Mouse (Mus musculus) lung, postnatal 0 days (tissue): ENCODE measurements around the gene Fgf15. TPM values are rescaled to one million over a fixed set of nuclear protein-coding genes. Genes with fewer than 3 reads are reported as not detected.

Source experiments
- ATAC-seq: fragments of 200-750 bp; cut with Nextera tagmentation; 2 replicates; pipeline ENCODE4 v1.8.0; 2017; ENCODE audit warnings: moderate library complexity
- DNase-seq: peaks from one replicate; pipeline ENCODE4 v3.0.0-alpha.2; 2016; ENCODE audit warnings: low spot score
- H3K27ac ChIP-seq: fragments of 300-500 bp; sonication (generic); 2 replicates; pipeline ENCODE4 v1.5.1; 2014; ENCODE audit warnings: antibody characterized with exemption, mild to moderate bottlenecking, low read length, mixed read lengths
- H3K27me3 ChIP-seq: fragments of 300-500 bp; sonication (generic); replicated peaks from 2 replicates; pipeline ENCODE4 v1.6.1; 2014; ENCODE audit warnings: low read length, mixed read lengths; ENCODE audit not compliant: insufficient read depth
- H3K36me3 ChIP-seq: fragments of 300-500 bp; sonication (generic); 2 replicates; pipeline ENCODE4 v1.6.1; 2014; ENCODE audit warnings: low read length, mixed read lengths; ENCODE audit not compliant: insufficient read depth
- H3K4me1 ChIP-seq: fragments of 300-500 bp; sonication (generic); 2 replicates; pipeline ENCODE4 v1.6.1; 2014; ENCODE audit warnings: antibody characterized with exemption, low read depth, low read length, mixed read lengths; ENCODE audit not compliant: insufficient read depth
- H3K4me2 ChIP-seq: fragments of 300-500 bp; sonication (generic); replicated peaks from 2 replicates; pipeline ENCODE4 v1.6.1; 2014; ENCODE audit warnings: low read depth, mild to moderate bottlenecking, low read length, moderate library complexity, mixed read lengths
- H3K4me3 ChIP-seq: fragments of 300-500 bp; sonication (generic); 2 replicates; pipeline ENCODE4 v1.5.1; 2014; ENCODE audit warnings: low read depth, low read length
- H3K9ac ChIP-seq: fragments of 300-500 bp; sonication (generic); replicated peaks from 2 replicates; pipeline ENCODE4 v1.6.1; 2014; ENCODE audit warnings: low read depth, mild to moderate bottlenecking
- H3K9me3 ChIP-seq: fragments of 300-500 bp; sonication (generic); 2 replicates; pipeline ENCODE4 v1.6.1; 2016; ENCODE audit warnings: low read length, mixed read lengths
- CTCF ChIP-seq: IDR thresholded peaks from 2 replicates; pipeline ENCODE4 v1.5.1; 2016; ENCODE audit warnings: antibody characterized with exemption, mild to moderate bottlenecking
- EP300 ChIP-seq: IDR thresholded peaks from 2 replicates; pipeline ENCODE4 v1.6.1; 2016; ENCODE audit warnings: antibody characterized with exemption, mild to moderate bottlenecking, control low read depth
- WGBS: fragments of 180-500 bp; shearing (Covaris S2); extraction: QIAGEN DNeasy Blood & Tissue Kit; methylation state at CpG from one replicate; pipeline ENCODE4 v1.1.7; 2014; 5-methylcytosine and 5-hydroxymethylcytosine counted together
- polyA plus RNA-seq: library from polyadenylated mRNA; unstranded; fragments of >200 nt; fragmentation: Nextera tagmentation; extraction: Ambion mirVana; gene quantifications from 2 replicates; pipeline ENCODE4 v1.2.1, GENCODE M21; 2015

The Fgf15 gene
- polyA plus RNA-seq, 1 experiment from 2014 or later: not detected

DNA sequence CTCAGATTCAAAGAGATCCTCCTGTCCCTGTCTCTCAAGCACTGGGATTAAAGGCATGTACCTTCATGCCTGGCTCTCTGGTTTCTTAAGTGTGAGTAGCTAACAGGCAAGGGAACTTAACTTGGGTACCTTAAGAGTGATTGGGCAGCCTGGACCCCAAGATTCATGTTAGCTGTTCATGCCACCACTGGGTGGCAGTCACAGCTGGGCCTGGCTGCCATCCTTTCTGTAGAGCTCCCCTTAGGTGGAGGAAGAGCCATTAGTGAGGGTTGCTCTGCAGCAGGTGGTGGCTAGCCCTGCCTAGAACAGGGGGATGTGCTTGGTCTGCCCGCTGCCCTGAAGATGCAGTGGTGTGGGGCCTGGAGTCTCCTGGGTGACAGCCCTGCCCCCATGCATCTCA, 22.5 kb downstream of the Fgf15 start:
- Histone ChIP-seq H3K4me1 (no peaks in the 10 kb centered on the region; the same call in 1 of the 2 replicates), H3K4me3 (no peak overlapping the region), H3K36me3 (peaks cover 18% of the 10 kb centered on the region), H3K4me2 (no peak overlapping the region), H3K27ac (no peak overlapping the region), H3K27me3 (no peaks in the 10 kb centered on the region), H3K9ac (no peak overlapping the region), H3K9me3 (no peaks in the 10 kb centered on the region)
- TF ChIP-seq EP300: no peak
- peak; percentile 47 for TF ChIP-seq CTCF
- DNase-seq (no peak), ATAC-seq (no peak)
- WGBS: 92% methylated on average over 1 of the region's 1 CpGs

GRCm38 (mm10) chr7:144927591-144927990, 31.3 kb downstream of the Fgf15 start:
- WGBS: 62% methylated on average over 2 of the region's 2 CpGs
- Histone ChIP-seq H3K4me3 (no peak overlapping the region), H3K4me1 (no peaks in the 10 kb centered on the region), H3K4me2 (no peak overlapping the region), H3K9me3 (no peaks in the 10 kb centered on the region), H3K27me3 (no peaks in the 10 kb centered on the region), H3K27ac (no peak overlapping the region), H3K9ac (0 out of 2 replicates have a peak overlapping the region, but pooled peaks have one; percentile 9), H3K36me3 (peaks cover 5% of the 10 kb centered on the region; the same call in 1 of the 2 replicates)
- ATAC-seq (0 out of 2 replicates have a peak, but pooled peaks have one; percentile 11), DNase-seq (no peak)
- TF ChIP-seq EP300 (no peak), CTCF (no peak)

DNA sequence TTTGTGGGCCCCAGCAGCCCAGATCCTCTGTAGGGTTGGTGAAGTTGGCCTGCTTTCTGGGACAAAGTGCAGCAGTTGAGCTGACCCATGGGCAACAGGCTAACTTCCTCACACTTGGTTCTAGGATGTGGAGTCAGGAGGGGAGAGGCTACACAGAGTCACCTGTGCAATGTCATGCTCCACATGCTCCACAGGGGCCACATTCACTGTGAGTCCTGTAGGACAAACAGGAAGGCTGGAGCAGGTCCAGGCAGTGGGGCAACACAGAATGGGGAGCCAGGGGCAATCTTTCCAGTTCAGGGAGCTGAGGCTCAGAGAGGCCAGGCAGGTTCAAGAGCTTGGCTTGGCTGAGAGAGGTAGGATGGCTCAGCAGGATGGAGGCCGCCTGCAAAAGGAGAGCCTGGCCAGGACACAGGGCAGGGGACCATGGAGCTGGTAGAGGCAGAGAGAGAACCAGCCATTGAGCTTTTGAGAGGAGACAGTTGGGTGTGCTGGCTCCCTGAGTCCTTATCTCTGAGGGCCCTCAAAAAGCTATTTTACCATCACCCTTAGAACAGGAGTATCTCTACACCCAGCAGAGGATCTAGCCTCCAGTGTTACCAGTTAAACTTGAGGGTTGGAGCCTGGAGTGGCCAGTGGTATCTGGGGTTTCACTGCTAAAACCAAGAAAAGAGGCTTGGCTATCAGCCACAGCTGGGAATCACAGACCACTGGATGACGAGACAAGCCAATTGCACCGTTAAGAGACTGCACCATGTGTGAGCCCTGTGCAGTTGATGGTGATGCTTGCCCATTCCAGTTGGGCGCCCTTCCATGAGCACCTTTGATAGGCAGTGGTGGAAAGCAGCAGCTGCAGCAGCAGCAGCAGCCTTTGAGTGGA, 31.9 kb downstream of the Fgf15 start:
- no peaks in the 10 kb centered on the region for H3K27me3 ChIP-seq
- WGBS: 72% methylated on average over 4 of the region's 4 CpGs
- peaks cover 5% of the 10 kb centered on the region; the same call in 1 of the 2 replicates for H3K36me3 ChIP-seq
- 0 out of 2 replicates have a peak overlapping the region, but pooled peaks have one; percentile 9 for H3K9ac ChIP-seq
- H3K4me2 ChIP-seq: no peak overlapping the region
- TF ChIP-seq CTCF: no peak
- TF ChIP-seq EP300: no peak
- no peak for DNase-seq
- no peak for ATAC-seq
- H3K27ac ChIP-seq: no peak overlapping the region
- H3K4me1 ChIP-seq: no peaks in the 10 kb centered on the region
- no peaks in the 10 kb centered on the region for H3K9me3 ChIP-seq
- H3K4me3 ChIP-seq: no peak overlapping the region

DNA sequence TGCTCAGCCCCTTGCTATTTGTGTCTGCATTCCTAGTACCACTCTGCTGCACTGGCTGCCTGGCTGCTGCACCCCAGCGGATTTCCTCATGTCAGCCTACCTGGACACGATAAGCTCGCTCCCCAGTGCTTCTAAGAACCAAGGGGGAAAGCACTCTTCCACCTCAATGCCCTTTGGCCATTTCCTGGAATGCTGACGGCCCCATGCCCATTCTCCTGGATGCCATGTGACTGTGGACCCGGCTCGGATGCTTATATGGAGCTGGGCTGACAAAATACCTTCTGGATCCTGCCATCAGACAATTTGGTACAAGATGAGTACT, 32.5 kb downstream of the Fgf15 start:
- DNase-seq (no peak), ATAC-seq (no peak)
- Histone ChIP-seq H3K36me3 (peaks cover 5% of the 10 kb centered on the region; the same call in 1 of the 2 replicates), H3K9ac (no peak overlapping the region), H3K4me2 (no peak overlapping the region), H3K4me1 (no peaks in the 10 kb centered on the region), H3K27me3 (no peaks in the 10 kb centered on the region), H3K4me3 (no peak overlapping the region), H3K9me3 (no peaks in the 10 kb centered on the region), H3K27ac (no peak overlapping the region)
- no peak for TF ChIP-seq EP300
- TF ChIP-seq CTCF: no peak
- WGBS: 60% methylated on average over 6 of the region's 6 CpGs

GRCm38 (mm10) chr7:144929506-144929905, 33.2 kb downstream of the Fgf15 start:
- Histone ChIP-seq H3K27ac (no peak overlapping the region), H3K9me3 (no peaks in the 10 kb centered on the region), H3K36me3 (no peaks in the 10 kb centered on the region; the same call in 1 of the 2 replicates), H3K27me3 (no peaks in the 10 kb centered on the region), H3K4me3 (no peak overlapping the region), H3K4me2 (no peak overlapping the region), H3K4me1 (no peaks in the 10 kb centered on the region), H3K9ac (no peak overlapping the region)
- no peak for TF ChIP-seq EP300
- no peak for TF ChIP-seq CTCF
- 47% methylated on average over 8 of the region's 8 CpGs for WGBS
- ATAC-seq: 0 out of 2 replicates have a peak, but pooled peaks have one; percentile 20
- DNase-seq: peak; percentile 22

DNA sequence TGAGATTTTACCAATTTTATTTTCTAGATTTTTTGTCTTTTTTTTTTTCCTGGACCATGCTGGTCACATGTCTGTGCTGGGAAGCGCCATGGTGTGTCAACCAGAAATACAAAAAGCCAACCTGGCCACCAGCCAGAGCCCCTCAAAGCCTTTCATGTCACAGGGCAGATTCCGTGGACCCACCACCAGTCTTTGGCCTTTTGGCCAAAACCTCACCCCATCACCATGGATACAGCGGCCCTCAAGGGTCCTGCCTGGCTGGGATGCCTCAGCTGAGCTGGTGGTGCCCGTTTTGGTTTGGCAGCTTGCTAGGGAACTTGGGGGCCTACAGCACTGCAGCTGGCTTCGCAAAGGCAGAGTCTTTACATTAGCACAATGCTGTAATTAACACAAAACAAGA, 33.6 kb downstream of the Fgf15 start:
- Histone ChIP-seq H3K27ac (no peak overlapping the region), H3K9me3 (no peaks in the 10 kb centered on the region), H3K36me3 (no peaks in the 10 kb centered on the region; the same call in 1 of the 2 replicates), H3K4me2 (no peak overlapping the region), H3K4me1 (no peaks in the 10 kb centered on the region), H3K27me3 (no peaks in the 10 kb centered on the region), H3K4me3 (no peak overlapping the region), H3K9ac (no peak overlapping the region)
- ATAC-seq (no peak), DNase-seq (no peak)
- TF ChIP-seq EP300 (no peak), CTCF (no peak)
- 48% methylated on average over 5 of the region's 5 CpGs for WGBS
